In the genomic region with DNA sequence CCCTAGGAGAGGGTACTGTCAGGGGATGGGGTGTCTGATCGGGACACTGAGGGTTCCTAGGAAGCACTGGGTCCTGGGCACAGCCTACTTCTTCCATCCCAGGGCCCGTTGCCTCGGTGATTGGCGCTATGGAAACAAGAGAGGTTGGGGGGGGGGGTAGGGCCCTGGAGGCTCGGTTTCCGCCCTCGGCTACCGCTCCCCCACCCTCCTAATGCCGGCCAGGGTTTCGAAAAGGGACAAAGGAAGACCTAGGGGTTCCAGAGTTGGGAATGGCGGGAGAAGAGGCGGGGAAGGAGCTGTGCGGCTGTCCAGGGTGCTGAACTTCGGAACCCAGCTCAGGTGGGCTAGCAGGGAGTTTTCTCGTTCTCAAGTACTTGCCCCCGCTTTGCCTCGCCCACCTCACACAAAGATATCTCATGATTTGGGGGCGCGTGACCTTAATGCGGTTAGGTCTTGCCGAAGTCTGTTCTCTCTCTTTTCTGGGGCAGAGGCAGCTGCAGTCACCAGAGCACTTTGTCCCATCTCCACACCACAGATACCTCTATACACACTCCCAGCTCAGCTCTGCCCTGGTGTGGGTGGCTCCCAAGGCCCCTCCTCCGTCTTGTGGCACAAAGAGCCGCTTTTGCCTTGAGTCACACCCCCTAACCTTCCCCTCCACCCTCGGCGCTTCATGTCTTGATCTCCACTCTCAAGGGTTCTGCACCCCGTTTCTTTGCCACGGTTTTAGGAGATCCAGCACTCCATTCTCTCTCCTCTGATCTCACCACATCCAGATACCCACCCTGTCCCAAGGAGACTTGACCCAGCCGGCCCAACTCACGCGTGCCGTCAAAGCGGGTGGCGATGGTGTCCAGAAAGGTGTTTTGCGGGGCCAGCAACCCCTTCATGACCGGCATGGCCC, we compare ENCODE assay signal across 9 mouse cellular contexts. TPM values are rescaled to one million over a fixed set of nuclear protein-coding genes. Genes with fewer than 3 reads are reported as not detected.
A peak's percentile ranks its signal among the peaks of the same experiment; 100 is the strongest.
DNase-seq lines count a peak whose midpoint lies in the region; ATAC-seq and TF ChIP-seq lines count a peak whose summit lies in the region.
"Had no signal": no experiment of that assay in that cellular context is flagged by ENCODE, and none has a peak within 500 bp of the region (broad histone marks: within the 10 kb centered on the region; RNA-seq: fewer than 3 reads in every experiment).

No protein-coding gene starts in this region.

- peak overlapping the region; percentile 30 for H3K4me3 ChIP-seq in limb, embryonic 15.5 days
- peak overlapping the region; percentile 65 for H3K4me3 ChIP-seq in midbrain, postnatal 0 days (ENCODE audit: low read depth, low read length)

- TF ChIP-seq CTCF in midbrain, postnatal 0 days (IDR thresholded peaks at IDR 0.05), result no peak

- H3K36me3 ChIP-seq in limb, embryonic 15.5 days, result no peaks in the 10 kb centered on the region
- H3K36me3 ChIP-seq in midbrain, postnatal 0 days (ENCODE audit: insufficient read depth, low read length), result peaks cover 21% of the 10 kb centered on the region

- ATAC-seq in limb, embryonic 15.5 days (ENCODE audit: insufficient number of reproducible peaks, low FRiP score, low TSS enrichment, low read depth), result no peak
- ATAC-seq in midbrain, postnatal 0 days (ENCODE audit: low FRiP score), result peak; percentile 63; the same call in 1 of the 2 replicates

- H3K4me1 ChIP-seq in limb, embryonic 15.5 days, result peaks cover 19% of the 10 kb centered on the region
- 0 out of 2 replicates have a peak, but pooled peaks cover 7% of the 10 kb centered on the region for H3K4me1 ChIP-seq in midbrain, postnatal 0 days (ENCODE audit: insufficient read depth, low read length)

- peaks cover 59% of the 10 kb centered on the region for H3K27me3 ChIP-seq in limb, embryonic 15.5 days
- H3K27me3 ChIP-seq in midbrain, postnatal 0 days (ENCODE audit: insufficient read depth, low read length), result no peaks in the 10 kb centered on the region

- no peak overlapping the region for H3K9ac ChIP-seq in limb, embryonic 15.5 days
- H3K9ac ChIP-seq in midbrain, postnatal 0 days (replicated peaks; ENCODE audit: low read length, poor library complexity, severe bottlenecking), result peak overlapping the region; percentile 74

- intact Hi-C loops in heart, postnatal 36 days (cut with DNase I), result no loop called here
- intact Hi-C loops in left cerebral cortex, postnatal 4 days (cut with DNase I), result no loop called here

- no peaks in the 10 kb centered on the region for H3K9me3 ChIP-seq in limb, embryonic 15.5 days
- H3K9me3 ChIP-seq in midbrain, postnatal 0 days (ENCODE audit: low read length), result no peaks in the 10 kb centered on the region

- WGBS in limb, embryonic 15.5 days, result 3% methylated on average over 35 of the region's 35 CpGs
- WGBS in midbrain, postnatal 0 days, result under 1% methylated on average over 26 of the region's 35 CpGs

- peak overlapping the region; percentile 49 for H3K4me2 ChIP-seq in limb, embryonic 15.5 days
- H3K4me2 ChIP-seq in midbrain, postnatal 0 days (ENCODE audit: low read depth, low read length, poor library complexity, severe bottlenecking), result peak overlapping the region; percentile 73

- H3K27ac ChIP-seq in limb, embryonic 15.5 days, result no peak overlapping the region
- peak overlapping the region; percentile 69 for H3K27ac ChIP-seq in midbrain, postnatal 0 days (ENCODE audit: low read depth, low read length)

- DNase-seq in spleen, postnatal 10 days (ENCODE audit: low spot score in 2 of 2), result peak; percentile 42 to 68
- no peak for DNase-seq in spleen, postnatal 14 days (ENCODE audit: low spot score in 2 of 2)
- peak; percentile 84 for DNase-seq in embryo, embryonic 10 days (ENCODE audit: low spot score)
- DNase-seq in heart, postnatal 36 days, result peak; percentile 43 to 62
- peak; percentile 18 for DNase-seq in midbrain, postnatal 0 days (ENCODE audit: low spot score)
- DNase-seq in c-Kit-positive CD71-positive TER-119-positive erythroid progenitor cells, embryonic 14.5 days (ENCODE audit: low spot score), result no peak
- DNase-seq in left cerebral cortex, postnatal 4 days, result no peak

RNA-seq across cellular contexts. Expression of gene Kcnh4, which starts 0.8 kb away (rescaled TPM):
- not detected for total RNA-seq in heart, postnatal 36 days (2021)
- polyA plus RNA-seq in limb, embryonic 15.5 days (2015; fragmentation: Nextera tagmentation; extraction: Ambion mirVana), result not detected in 2 replicates
- 13.7 and 19.6 TPM in 2 replicates for total RNA-seq in midbrain, postnatal 0 days (2014; rRNA removed)
- polyA plus RNA-seq in midbrain, postnatal 0 days (2015; fragmentation: Nextera tagmentation; extraction: Ambion mirVana), result 6.1 and 7.4 TPM in 2 replicates
- 10 to 100 TPM; 11.2 to 12.4 TPM for total RNA-seq in left cerebral cortex, postnatal 4 days (2021)
- polyA plus RNA-seq: erythroblast, embryonic 14.5 days had no signal

RNA-seq across cellular contexts. Expression of gene Hcrt, which starts 3.8 kb away (rescaled TPM):
- total RNA-seq in heart, postnatal 36 days (2021), result not detected
- polyA plus RNA-seq in limb, embryonic 15.5 days (2015; fragmentation: Nextera tagmentation; extraction: Ambion mirVana), result not detected in 2 replicates
- total RNA-seq in midbrain, postnatal 0 days (2014; rRNA removed), result 4.5 and 6.7 TPM in 2 replicates
- polyA plus RNA-seq in midbrain, postnatal 0 days (2015; fragmentation: Nextera tagmentation; extraction: Ambion mirVana), result 5.7 and 16.8 TPM in 2 replicates
- total RNA-seq in left cerebral cortex, postnatal 4 days (2021), result not detected
- polyA plus RNA-seq: erythroblast, embryonic 14.5 days had no signal

RNA-seq across cellular contexts. Expression of gene Ghdc, which starts 11.8 kb away (rescaled TPM):
- total RNA-seq in heart, postnatal 36 days (2021), result 1 to 10 TPM; 8.5 to 9.5 TPM
- polyA plus RNA-seq in limb, embryonic 15.5 days (2015; fragmentation: Nextera tagmentation; extraction: Ambion mirVana), result 7.5 and 8.2 TPM in 2 replicates
- total RNA-seq in midbrain, postnatal 0 days (2014; rRNA removed), result 13.9 and 14.1 TPM in 2 replicates
- 6.5 and 6.7 TPM in 2 replicates for polyA plus RNA-seq in midbrain, postnatal 0 days (2015; fragmentation: Nextera tagmentation; extraction: Ambion mirVana)
- 1 to 10 TPM; 5.5 to 7.2 TPM for total RNA-seq in left cerebral cortex, postnatal 4 days (2021)

RNA-seq across cellular contexts. Expression of gene Rab5c, which starts 20.9 kb away (rescaled TPM):
- total RNA-seq in heart, postnatal 36 days (2021), result 10 to 100 TPM; 54.3 to 62.1 TPM
- 19.7 and 30.8 TPM in 2 replicates for polyA plus RNA-seq in limb, embryonic 15.5 days (2015; fragmentation: Nextera tagmentation; extraction: Ambion mirVana)
- 218 and 250 TPM in 2 replicates for total RNA-seq in midbrain, postnatal 0 days (2014; rRNA removed)
- 33.8 and 34.4 TPM in 2 replicates for polyA plus RNA-seq in midbrain, postnatal 0 days (2015; fragmentation: Nextera tagmentation; extraction: Ambion mirVana)
- total RNA-seq in left cerebral cortex, postnatal 4 days (2021), result 100 to 1,000 TPM; 168 to 174 TPM

RNA-seq across cellular contexts. Expression of gene Hspb9, which starts 45.3 kb away (rescaled TPM):
- under 1 TPM in 1 of 2 experiments, not detected in 1; 0.43 TPM for total RNA-seq in heart, postnatal 36 days (2021)
- 0.32 and 0.57 TPM in 2 replicates for polyA plus RNA-seq in limb, embryonic 15.5 days (2015; fragmentation: Nextera tagmentation; extraction: Ambion mirVana)
- total RNA-seq in midbrain, postnatal 0 days (2014; rRNA removed), result not detected in 2 replicates
- polyA plus RNA-seq in midbrain, postnatal 0 days (2015; fragmentation: Nextera tagmentation; extraction: Ambion mirVana), result not detected in 2 replicates
- total RNA-seq in left cerebral cortex, postnatal 4 days (2021), result not detected
- polyA plus RNA-seq: erythroblast, embryonic 14.5 days had no signal

Comparison
In these comparisons a context has a peak if more than half of its experiments do, and no peak if none do; other contexts are left out.
1. DNase-seq: peak in spleen, postnatal 10 days (2 of 2), embryo, embryonic 10 days (single experiment), heart, postnatal 36 days (2 of 2) and midbrain, postnatal 0 days (single experiment); none in spleen, postnatal 14 days (0 of 2), c-Kit-positive CD71-positive TER-119-positive erythroid progenitor cells, embryonic 14.5 days (single experiment) and left cerebral cortex, postnatal 4 days (single experiment).
2. RNA of gene Kcnh4, which starts 0.8 kb away (total RNA-seq): 13.7 to 19.6 TPM in midbrain, postnatal 0 days and 11.2 to 12.4 TPM in left cerebral cortex, postnatal 4 days; not detected in heart, postnatal 36 days; every median in the first group is over 10 times any median in the second.